Mouse (Mus musculus): ENCODE results near the gene Wdfy2.

GRCm38 (mm10) chr14:62871431-62871830 lies 34.0 kb downstream of the Wdfy2 start:
- TF ChIP-seq CTCF (IDR thresholded peaks at IDR 0.05; ENCODE audit: extremely low read depth, insufficient read length, insufficient replicate concordance, low read depth, low read length) = no peak
- TF ChIP-seq POLR2A (IDR thresholded peaks at IDR 0.05; ENCODE audit: low read depth, low read length) = no peak

Measured in small intestine, adult 2 months (tissue).